Mouse (Mus musculus): ENCODE data around the gene Rbm5. TPM values are rescaled to one million over a fixed set of nuclear protein-coding genes. Genes with fewer than 3 reads are reported as not detected.

The Rbm5 gene
- 169 TPM for polyA plus RNA-seq (2014; fragmentation: Illumina TruSeq; extraction: RNeasy Lipid Tissue Mini Kit (QIAGEN cat#74804); ENCODE audit: low read depth, low replicate concordance)

GRCm38 (mm10) chr9:107770374-107771290 is at the start of gene Rbm5:
Gene Rbm5 (minus strand): TSS chr9:107770996.

GRCm38 (mm10) chr9:107709697-107710483 is 60.9 kb downstream of the Rbm5 start, which contains the start of gene Sema3f:
Gene Sema3f (minus strand): TSS chr9:107710475.

Other genes starting within 250 kb of the Rbm5 start
- gene Tmem115, start 237.1 kb downstream of the Rbm5 start, polyA plus RNA-seq (2014; fragmentation: Illumina TruSeq; extraction: RNeasy Lipid Tissue Mini Kit (QIAGEN cat#74804); ENCODE audit: low read depth, low replicate concordance), result 0.23 TPM
- 4.6 TPM for gene Cyb561d2, start 228.8 kb downstream of the Rbm5 start, polyA plus RNA-seq (2014; fragmentation: Illumina TruSeq; extraction: RNeasy Lipid Tissue Mini Kit (QIAGEN cat#74804); ENCODE audit: low read depth, low replicate concordance)
- 1.8 TPM for gene Nprl2, start 228.8 kb downstream of the Rbm5 start, polyA plus RNA-seq (2014; fragmentation: Illumina TruSeq; extraction: RNeasy Lipid Tissue Mini Kit (QIAGEN cat#74804); ENCODE audit: low read depth, low replicate concordance)
- not detected for gene Zmynd10, start 223.7 kb downstream of the Rbm5 start, polyA plus RNA-seq (2014; fragmentation: Illumina TruSeq; extraction: RNeasy Lipid Tissue Mini Kit (QIAGEN cat#74804); ENCODE audit: low read depth, low replicate concordance)
- gene Rassf1, start 219.4 kb downstream of the Rbm5 start, polyA plus RNA-seq (2014; fragmentation: Illumina TruSeq; extraction: RNeasy Lipid Tissue Mini Kit (QIAGEN cat#74804); ENCODE audit: low read depth, low replicate concordance), result 8.9 TPM
- 30.0 TPM for gene Tusc2, start 207.7 kb downstream of the Rbm5 start, polyA plus RNA-seq (2014; fragmentation: Illumina TruSeq; extraction: RNeasy Lipid Tissue Mini Kit (QIAGEN cat#74804); ENCODE audit: low read depth, low replicate concordance)
- gene Hyal2, start 203.1 kb downstream of the Rbm5 start, polyA plus RNA-seq (2014; fragmentation: Illumina TruSeq; extraction: RNeasy Lipid Tissue Mini Kit (QIAGEN cat#74804); ENCODE audit: low read depth, low replicate concordance), result 0.76 TPM
- 3.5 TPM for gene Hyal1, start 194.1 kb downstream of the Rbm5 start, polyA plus RNA-seq (2014; fragmentation: Illumina TruSeq; extraction: RNeasy Lipid Tissue Mini Kit (QIAGEN cat#74804); ENCODE audit: low read depth, low replicate concordance)
- gene Naa80, start 192.1 kb downstream of the Rbm5 start, polyA plus RNA-seq (2014; fragmentation: Illumina TruSeq; extraction: RNeasy Lipid Tissue Mini Kit (QIAGEN cat#74804); ENCODE audit: low read depth, low replicate concordance), result 2.7 TPM
- gene Hyal3, start 190.2 kb downstream of the Rbm5 start, polyA plus RNA-seq (2014; fragmentation: Illumina TruSeq; extraction: RNeasy Lipid Tissue Mini Kit (QIAGEN cat#74804); ENCODE audit: low read depth, low replicate concordance), result not detected
- 21.9 TPM for gene Ifrd2, start 183.4 kb downstream of the Rbm5 start, polyA plus RNA-seq (2014; fragmentation: Illumina TruSeq; extraction: RNeasy Lipid Tissue Mini Kit (QIAGEN cat#74804); ENCODE audit: low read depth, low replicate concordance)
- 0.70 TPM for gene Sema3b, start 161.8 kb downstream of the Rbm5 start, polyA plus RNA-seq (2014; fragmentation: Illumina TruSeq; extraction: RNeasy Lipid Tissue Mini Kit (QIAGEN cat#74804); ENCODE audit: low read depth, low replicate concordance)
- gene Gnai2, start 135.6 kb downstream of the Rbm5 start, polyA plus RNA-seq (2014; fragmentation: Illumina TruSeq; extraction: RNeasy Lipid Tissue Mini Kit (QIAGEN cat#74804); ENCODE audit: low read depth, low replicate concordance), result 34.5 TPM
- not detected for gene Slc38a3, start 101.5 kb downstream of the Rbm5 start, polyA plus RNA-seq (2014; fragmentation: Illumina TruSeq; extraction: RNeasy Lipid Tissue Mini Kit (QIAGEN cat#74804); ENCODE audit: low read depth, low replicate concordance)
- not detected for gene Gnat1, start 91.3 kb downstream of the Rbm5 start, polyA plus RNA-seq (2014; fragmentation: Illumina TruSeq; extraction: RNeasy Lipid Tissue Mini Kit (QIAGEN cat#74804); ENCODE audit: low read depth, low replicate concordance)
- 0.87 TPM for gene Sema3f, start 60.5 kb downstream of the Rbm5 start, polyA plus RNA-seq (2014; fragmentation: Illumina TruSeq; extraction: RNeasy Lipid Tissue Mini Kit (QIAGEN cat#74804); ENCODE audit: low read depth, low replicate concordance)
- gene Rbm6, start 102.2 kb upstream of the Rbm5 start, polyA plus RNA-seq (2014; fragmentation: Illumina TruSeq; extraction: RNeasy Lipid Tissue Mini Kit (QIAGEN cat#74804); ENCODE audit: low read depth, low replicate concordance), result 106 TPM
- gene Mon1a, start 117.2 kb upstream of the Rbm5 start, polyA plus RNA-seq (2014; fragmentation: Illumina TruSeq; extraction: RNeasy Lipid Tissue Mini Kit (QIAGEN cat#74804); ENCODE audit: low read depth, low replicate concordance), result 0.35 TPM
- gene Mst1r, start 135.9 kb upstream of the Rbm5 start, polyA plus RNA-seq (2014; fragmentation: Illumina TruSeq; extraction: RNeasy Lipid Tissue Mini Kit (QIAGEN cat#74804); ENCODE audit: low read depth, low replicate concordance), result 0.93 TPM
- gene Actl11, start 157.5 kb upstream of the Rbm5 start, polyA plus RNA-seq (2014; fragmentation: Illumina TruSeq; extraction: RNeasy Lipid Tissue Mini Kit (QIAGEN cat#74804); ENCODE audit: low read depth, low replicate concordance), result not detected
- gene Camkv, start 164.7 kb upstream of the Rbm5 start, polyA plus RNA-seq (2014; fragmentation: Illumina TruSeq; extraction: RNeasy Lipid Tissue Mini Kit (QIAGEN cat#74804); ENCODE audit: low read depth, low replicate concordance), result 0.64 TPM
- gene Traip, start 179.1 kb upstream of the Rbm5 start, polyA plus RNA-seq (2014; fragmentation: Illumina TruSeq; extraction: RNeasy Lipid Tissue Mini Kit (QIAGEN cat#74804); ENCODE audit: low read depth, low replicate concordance), result not detected
- 2.0 TPM for gene Uba7, start 204.5 kb upstream of the Rbm5 start, polyA plus RNA-seq (2014; fragmentation: Illumina TruSeq; extraction: RNeasy Lipid Tissue Mini Kit (QIAGEN cat#74804); ENCODE audit: low read depth, low replicate concordance)
- gene Gm20661, start 212.1 kb upstream of the Rbm5 start, polyA plus RNA-seq (2014; fragmentation: Illumina TruSeq; extraction: RNeasy Lipid Tissue Mini Kit (QIAGEN cat#74804); ENCODE audit: low read depth, low replicate concordance), result not detected
- gene Inka1, start 214.9 kb upstream of the Rbm5 start, polyA plus RNA-seq (2014; fragmentation: Illumina TruSeq; extraction: RNeasy Lipid Tissue Mini Kit (QIAGEN cat#74804); ENCODE audit: low read depth, low replicate concordance), result not detected
- not detected for gene Cdhr4, start 221.5 kb upstream of the Rbm5 start, polyA plus RNA-seq (2014; fragmentation: Illumina TruSeq; extraction: RNeasy Lipid Tissue Mini Kit (QIAGEN cat#74804); ENCODE audit: low read depth, low replicate concordance)
- not detected for gene Gm20662, start 225.4 kb upstream of the Rbm5 start, polyA plus RNA-seq (2014; fragmentation: Illumina TruSeq; extraction: RNeasy Lipid Tissue Mini Kit (QIAGEN cat#74804); ENCODE audit: low read depth, low replicate concordance)
- 27.1 TPM for gene Ip6k1, start 231.5 kb upstream of the Rbm5 start, polyA plus RNA-seq (2014; fragmentation: Illumina TruSeq; extraction: RNeasy Lipid Tissue Mini Kit (QIAGEN cat#74804); ENCODE audit: low read depth, low replicate concordance)

Measured in adrenal gland, adult 10 weeks (tissue).